Mouse (Mus musculus) neural tube, embryonic 15.5 days (tissue): ENCODE measurements around the gene Cdk5rap1. TPM values are rescaled to one million over a fixed set of nuclear protein-coding genes. Genes with fewer than 3 reads are reported as not detected.

Experiments used
- ATAC-seq: fragments of 200-750 bp; cut with Nextera tagmentation; 2 replicates; pipeline ENCODE4 v1.8.0; 2017; ENCODE audit warnings: mild to moderate bottlenecking, moderate TSS enrichment, moderate library complexity; ENCODE audit not compliant: low FRiP score
- H3K27ac ChIP-seq: fragments of 300-500 bp; sonication (generic); replicated peaks from 2 replicates; pipeline ENCODE4 v1.5.1; 2015; ENCODE audit warnings: mild to moderate bottlenecking, inconsistent platforms
- H3K27me3 ChIP-seq: fragments of 300-500 bp; sonication (generic); replicated peaks from 2 replicates; pipeline ENCODE4 v1.6.1; 2015; ENCODE audit warnings: inconsistent platforms
- H3K36me3 ChIP-seq: fragments of 300-500 bp; sonication (generic); 2 replicates; pipeline ENCODE4 v1.6.1; 2015; ENCODE audit warnings: inconsistent platforms
- H3K4me1 ChIP-seq: fragments of 300-500 bp; sonication (generic); 2 replicates; pipeline ENCODE4 v1.6.1; 2015; ENCODE audit warnings: inconsistent platforms
- H3K4me2 ChIP-seq: fragments of 300-500 bp; sonication (generic); 2 replicates; pipeline ENCODE4 v1.6.1; 2015; ENCODE audit warnings: inconsistent platforms, mild to moderate bottlenecking, moderate library complexity
- H3K4me3 ChIP-seq: fragments of 300-500 bp; sonication (generic); replicated peaks from 2 replicates; pipeline ENCODE4 v1.5.1; 2015; ENCODE audit warnings: mild to moderate bottlenecking, inconsistent platforms
- H3K9ac ChIP-seq: fragments of 300-500 bp; sonication (generic); replicated peaks from 2 replicates; pipeline ENCODE4 v1.6.1; 2015; ENCODE audit warnings: mild to moderate bottlenecking, inconsistent platforms
- H3K9me3 ChIP-seq: fragments of 300-500 bp; sonication (generic); replicated peaks from 2 replicates; pipeline ENCODE4 v1.6.1; 2016; ENCODE audit warnings: inconsistent platforms
- WGBS: fragments of 180-500 bp; shearing (Covaris S2); methylation state at CpG from one replicate; pipeline ENCODE4 v1.1.7; 2015; ENCODE audit warnings: mixed read lengths; 5-methylcytosine and 5-hydroxymethylcytosine counted together
- polyA plus RNA-seq: library from polyadenylated mRNA; unstranded; fragments of >200 nt; fragmentation: Nextera tagmentation; extraction: Ambion mirVana; gene quantifications from 2 replicates; pipeline ENCODE4 v1.2.1, GENCODE M21; 2015

Cdk5rap1 gene
- polyA plus RNA-seq, 1 experiment from 2014 or later: 13.7 TPM

- peak overlapping the region; percentile 70 for H3K4me2 ChIP-seq
- WGBS: 41% methylated on average over 5 of the region's 5 CpGs
Measured at GRCm38 (mm10) chr2:154405447-154405994, 32.7 kb upstream of the Cdk5rap1 start.

GRCm38 (mm10) chr2:154402811-154403210, 30.0 kb upstream of the Cdk5rap1 start:
- ATAC-seq: no peak
- no peaks in the 10 kb centered on the region for H3K9me3 ChIP-seq
- peak overlapping the region; percentile 41; the same call in 1 of the 2 replicates for H3K27ac ChIP-seq
- WGBS: 23% methylated on average over 7 of the region's 7 CpGs
- H3K36me3 ChIP-seq: peaks cover 4% of the 10 kb centered on the region; the same call in 1 of the 2 replicates
- no peak overlapping the region for H3K4me2 ChIP-seq
- no peak overlapping the region for H3K9ac ChIP-seq
- no peak overlapping the region for H3K4me3 ChIP-seq
- no peaks in the 10 kb centered on the region for H3K27me3 ChIP-seq
- H3K4me1 ChIP-seq: peaks cover 37% of the 10 kb centered on the region

More at GRCm38 (mm10) chr2:154405447-154405994, 32.7 kb upstream of the Cdk5rap1 start:
- no peak for ATAC-seq
- Histone ChIP-seq H3K4me3 (no peak overlapping the region), H3K4me1 (peaks cover 42% of the 10 kb centered on the region), H3K9me3 (no peaks in the 10 kb centered on the region), H3K27me3 (no peaks in the 10 kb centered on the region; the same call in 1 of the 2 replicates), H3K9ac (no peak overlapping the region), H3K36me3 (no peaks in the 10 kb centered on the region), H3K27ac (no peak overlapping the region)

GRCm38 (mm10) chr2:154401976-154402375, 29.2 kb upstream of the Cdk5rap1 start:
- 76% methylated on average over 1 of the region's 1 CpGs for whole genome bisulfite sequencing
- no peaks in the 10 kb centered on the region for H3K9me3 ChIP-seq
- peaks cover 31% of the 10 kb centered on the region for H3K4me1 ChIP-seq
- H3K36me3 ChIP-seq: peaks cover 4% of the 10 kb centered on the region; the same call in 1 of the 2 replicates
- no peak overlapping the region for H3K9ac ChIP-seq
- H3K27ac ChIP-seq: no peak overlapping the region
- no peak for ATAC-seq
- H3K27me3 ChIP-seq: no peaks in the 10 kb centered on the region
- H3K4me3 ChIP-seq: no peak overlapping the region
- H3K4me2 ChIP-seq: no peak overlapping the region

- no peak overlapping the region for H3K9ac ChIP-seq
- H3K4me1 ChIP-seq: peaks cover 9% of the 10 kb centered on the region; the same call in 1 of the 2 replicates
- ATAC-seq: peak; percentile 75; the same call in 1 of the 2 replicates
- H3K9me3 ChIP-seq: no peaks in the 10 kb centered on the region
- 68% methylated on average over 2 of the region's 2 CpGs for WGBS
- peak overlapping the region; percentile 43 for H3K27ac ChIP-seq
- no peak overlapping the region for H3K4me2 ChIP-seq
- H3K36me3 ChIP-seq: peaks cover 4% of the 10 kb centered on the region; the same call in 1 of the 2 replicates
- H3K27me3 ChIP-seq: no peaks in the 10 kb centered on the region
- no peak overlapping the region for H3K4me3 ChIP-seq
Measured at GRCm38 (mm10) chr2:154399325-154399724, 26.5 kb upstream of the Cdk5rap1 start.

- Histone ChIP-seq H3K4me3 (no peak overlapping the region), H3K9me3 (no peaks in the 10 kb centered on the region), H3K27me3 (no peaks in the 10 kb centered on the region), H3K36me3 (peaks cover 4% of the 10 kb centered on the region; the same call in 1 of the 2 replicates), H3K27ac (no peak overlapping the region), H3K4me1 (peaks cover 7% of the 10 kb centered on the region; the same call in 1 of the 2 replicates), H3K4me2 (no peak overlapping the region), H3K9ac (no peak overlapping the region)
- 88% methylated on average over 7 of the region's 7 CpGs for WGBS
- no peak for ATAC-seq
Measured at GRCm38 (mm10) chr2:154398267-154398666, 25.5 kb upstream of the Cdk5rap1 start.

- Histone ChIP-seq H3K36me3 (peaks cover 4% of the 10 kb centered on the region; the same call in 1 of the 2 replicates), H3K27ac (no peak overlapping the region), H3K9me3 (no peaks in the 10 kb centered on the region), H3K9ac (no peak overlapping the region), H3K4me2 (no peak overlapping the region), H3K4me1 (no peaks in the 10 kb centered on the region), H3K4me3 (no peak overlapping the region), H3K27me3 (no peaks in the 10 kb centered on the region)
- ATAC-seq: no peak
- WGBS: 84% methylated on average over 2 of the region's 2 CpGs
Measured at GRCm38 (mm10) chr2:154396529-154396928, 23.7 kb upstream of the Cdk5rap1 start.

- H3K9me3 ChIP-seq: no peaks in the 10 kb centered on the region
- no peaks in the 10 kb centered on the region for H3K4me1 ChIP-seq
- 68% methylated on average over 3 of the region's 3 CpGs for WGBS
- ATAC-seq: no peak
- H3K27me3 ChIP-seq: no peaks in the 10 kb centered on the region
- no peaks in the 10 kb centered on the region; the same call in 1 of the 2 replicates for H3K36me3 ChIP-seq
- no peak overlapping the region for H3K4me3 ChIP-seq
- no peak overlapping the region for H3K27ac ChIP-seq
- H3K9ac ChIP-seq: no peak overlapping the region
- H3K4me2 ChIP-seq: no peak overlapping the region
Measured at GRCm38 (mm10) chr2:154394602-154395001, 21.8 kb upstream of the Cdk5rap1 start.

GRCm38 (mm10) chr2:154390180-154390964, 17.6 kb upstream of the Cdk5rap1 start:
- H3K9ac ChIP-seq: no peak overlapping the region
- WGBS: 77% methylated on average over 11 of the region's 11 CpGs
- peak overlapping the region; percentile 30; the same call in 1 of the 2 replicates for H3K27ac ChIP-seq
- no peak overlapping the region for H3K4me3 ChIP-seq
- no peaks in the 10 kb centered on the region for H3K9me3 ChIP-seq
- H3K27me3 ChIP-seq: no peaks in the 10 kb centered on the region
- H3K4me1 ChIP-seq: no peaks in the 10 kb centered on the region
- no peaks in the 10 kb centered on the region for H3K36me3 ChIP-seq
- H3K4me2 ChIP-seq: no peak overlapping the region
- no peak for ATAC-seq

- no peaks in the 10 kb centered on the region for H3K27me3 ChIP-seq
- H3K4me3 ChIP-seq: no peak overlapping the region
- H3K4me2 ChIP-seq: no peak overlapping the region
- H3K4me1 ChIP-seq: no peaks in the 10 kb centered on the region
- ATAC-seq: no peak
- peaks cover 13% of the 10 kb centered on the region for H3K36me3 ChIP-seq
- 76% methylated on average over 7 of the region's 7 CpGs for WGBS
- no peak overlapping the region for H3K27ac ChIP-seq
- H3K9ac ChIP-seq: no peak overlapping the region
- H3K9me3 ChIP-seq: no peaks in the 10 kb centered on the region
Measured at GRCm38 (mm10) chr2:154379103-154379502, 6.3 kb upstream of the Cdk5rap1 start.

GRCm38 (mm10) chr2:154374807-154375601, 2.2 kb upstream of the Cdk5rap1 start:
- no peak overlapping the region for H3K9ac ChIP-seq
- ATAC-seq: no peak

GRCm38 (mm10) chr2:154373961-154374632, 1.3 kb upstream of the Cdk5rap1 start:
- Histone ChIP-seq H3K4me3 (no peak overlapping the region), H3K9ac (no peak overlapping the region), H3K27ac (no peak overlapping the region), H3K9me3 (no peaks in the 10 kb centered on the region), H3K27me3 (no peaks in the 10 kb centered on the region), H3K4me2 (no peak overlapping the region), H3K36me3 (peaks cover 6% of the 10 kb centered on the region; the same call in 1 of the 2 replicates), H3K4me1 (peaks cover 10% of the 10 kb centered on the region)
- ATAC-seq: no peak
- WGBS: 59% methylated on average over 6 of the region's 6 CpGs

More at GRCm38 (mm10) chr2:154374807-154375601, 2.2 kb upstream of the Cdk5rap1 start:
- no peaks in the 10 kb centered on the region for H3K9me3 ChIP-seq
- H3K36me3 ChIP-seq: peaks cover 2% of the 10 kb centered on the region; the same call in 1 of the 2 replicates
- H3K4me2 ChIP-seq: no peak overlapping the region
- WGBS: 83% methylated on average over 6 of the region's 6 CpGs
- peaks cover 10% of the 10 kb centered on the region for H3K4me1 ChIP-seq
- H3K4me3 ChIP-seq: no peak overlapping the region
- H3K27ac ChIP-seq: no peak overlapping the region
- H3K27me3 ChIP-seq: no peaks in the 10 kb centered on the region
